Mouse (Mus musculus) heart, postnatal 0 days (tissue): ENCODE measurements around the gene Atp5g1. TPM values are rescaled to one million over a fixed set of nuclear protein-coding genes. Genes with fewer than 3 reads are reported as not detected.

Experiments used
- ATAC-seq: fragments of 200-750 bp; cut with Nextera tagmentation; 2 replicates; pipeline ENCODE4 v1.8.0; 2017; ENCODE audit warnings: low read depth, moderate number of reproducible peaks, moderate library complexity; ENCODE audit not compliant: insufficient read depth
- DNase-seq: peaks from one replicate; pipeline ENCODE4 v3.0.0-alpha.2; 2016; ENCODE audit warnings: low spot score
- H3K27ac ChIP-seq: fragments of 300-500 bp; sonication (generic); 2 replicates; pipeline ENCODE4 v1.5.1; 2014; ENCODE audit warnings: low read depth, mild to moderate bottlenecking
- H3K27me3 ChIP-seq: fragments of 300-500 bp; sonication (generic); 2 replicates; pipeline ENCODE4 v1.6.1; 2014; ENCODE audit warnings: low read length, mixed read lengths; ENCODE audit not compliant: control insufficient read depth, insufficient read depth
- H3K36me3 ChIP-seq: fragments of 300-500 bp; sonication (generic); replicated peaks from 2 replicates; pipeline ENCODE4 v1.6.1; 2014; ENCODE audit warnings: low read length, mixed read lengths; ENCODE audit not compliant: control insufficient read depth, insufficient read depth
- H3K4me1 ChIP-seq: fragments of 300-500 bp; sonication (generic); 2 replicates; pipeline ENCODE4 v1.6.1; 2014; ENCODE audit warnings: antibody characterized with exemption; ENCODE audit not compliant: control insufficient read depth, insufficient read depth
- H3K4me2 ChIP-seq: fragments of 300-500 bp; sonication (generic); 2 replicates; pipeline ENCODE4 v1.6.1; 2014; ENCODE audit warnings: low read depth, mild to moderate bottlenecking, low read length, moderate library complexity
- H3K4me3 ChIP-seq: fragments of 300-500 bp; sonication (generic); 2 replicates; pipeline ENCODE4 v1.5.1; 2014; ENCODE audit warnings: low read depth, low read length
- H3K9ac ChIP-seq: fragments of 300-500 bp; sonication (generic); replicated peaks from 2 replicates; pipeline ENCODE4 v1.6.1; 2014; ENCODE audit warnings: low read depth, low read length, mixed read lengths
- H3K9me3 ChIP-seq: fragments of 300-500 bp; sonication (generic); replicated peaks from 2 replicates; pipeline ENCODE4 v1.6.1; 2016; ENCODE audit warnings: low read length; ENCODE audit not compliant: control insufficient read depth
- CTCF ChIP-seq: IDR thresholded peaks from 2 replicates; pipeline ENCODE4 v1.5.1; 2016; ENCODE audit warnings: antibody characterized with exemption, control low read depth, low read depth
- EP300 ChIP-seq: IDR thresholded peaks from 2 replicates; pipeline ENCODE4 v1.6.1; 2016; ENCODE audit warnings: antibody characterized with exemption, low read depth
- WGBS: fragments of 180-500 bp; shearing (Covaris S2); extraction: QIAGEN DNeasy Blood & Tissue Kit; methylation state at CpG from one replicate; pipeline ENCODE4 v1.1.7; 2014; 5-methylcytosine and 5-hydroxymethylcytosine counted together
- polyA plus RNA-seq: library from polyadenylated mRNA; unstranded; fragments of >200 nt; fragmentation: Nextera tagmentation; extraction: Ambion mirVana; gene quantifications from 2 replicates; pipeline ENCODE4 v1.2.1, GENCODE M21; 2015
- total RNA-seq: library from RNA; depleted of rRNA; stranded (reverse); fragments of >200 nt; gene quantifications from 2 replicates; pipeline ENCODE4 v1.2.3, GENCODE M21; 2014; ENCODE audit warnings: low replicate concordance

Atp5g1 gene
- total and polyA plus RNA-seq, 2 experiments from 2014 or later = 4,197 to 4,840 TPM

DNA sequence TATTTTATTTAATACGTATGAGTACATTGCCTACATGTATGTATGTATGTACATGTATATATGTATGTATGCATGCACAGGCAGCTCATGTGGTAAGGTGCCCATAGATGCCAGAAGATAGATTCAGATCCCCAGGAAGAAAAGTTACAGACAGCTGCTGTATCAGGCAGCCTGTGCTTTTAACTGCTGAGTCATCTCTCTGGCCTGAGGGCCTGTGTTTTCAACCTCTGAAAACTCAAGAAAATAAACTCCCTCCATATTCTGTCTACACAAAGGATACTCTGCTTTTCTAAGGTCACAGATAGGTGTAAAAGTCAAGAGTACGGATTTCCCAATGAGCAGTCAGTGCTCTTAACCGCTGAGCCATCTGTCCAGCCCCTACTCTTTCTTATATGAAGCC, 24.6 kb downstream of the Atp5g1 start:
- DNase-seq (no peak), ATAC-seq (no peak)
- Histone ChIP-seq H3K4me1 (no peaks in the 10 kb centered on the region), H3K4me3 (no peak overlapping the region), H3K4me2 (no peak overlapping the region), H3K9me3 (no peaks in the 10 kb centered on the region), H3K27me3 (no peaks in the 10 kb centered on the region), H3K9ac (no peak overlapping the region), H3K36me3 (peaks cover 91% of the 10 kb centered on the region), H3K27ac (no peak overlapping the region)
- WGBS = 94% methylated on average over 3 of the region's 3 CpGs
- no peak for TF ChIP-seq CTCF
- TF ChIP-seq EP300 = no peak

DNA sequence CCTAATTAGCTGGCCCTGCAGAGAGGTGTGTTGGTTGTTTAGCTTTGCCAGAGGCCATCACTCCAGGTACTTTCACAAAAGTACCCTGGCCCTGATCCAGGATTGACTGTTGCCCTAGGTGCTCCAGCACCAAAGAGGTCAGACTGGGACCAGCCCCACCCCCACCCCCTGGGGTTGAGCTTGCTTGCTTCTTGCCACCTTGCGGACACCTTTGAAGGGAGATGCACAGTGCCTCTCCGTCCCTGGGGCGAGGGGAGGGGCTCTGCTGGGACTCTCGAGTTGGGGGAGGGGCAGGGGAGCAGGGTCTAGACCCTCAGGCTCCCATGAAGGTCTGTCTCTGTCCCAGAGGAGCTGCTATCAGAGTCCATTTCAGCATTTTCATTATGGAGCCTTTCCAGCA, 25.5 kb downstream of the Atp5g1 start:
- DNase-seq = no peak
- H3K4me1 ChIP-seq = no peaks in the 10 kb centered on the region
- no peak overlapping the region for H3K4me2 ChIP-seq
- H3K4me3 ChIP-seq = no peak overlapping the region
- no peaks in the 10 kb centered on the region for H3K9me3 ChIP-seq
- TF ChIP-seq EP300 = no peak
- TF ChIP-seq CTCF = no peak
- H3K27me3 ChIP-seq = no peaks in the 10 kb centered on the region
- no peak overlapping the region for H3K9ac ChIP-seq
- ATAC-seq = no peak
- H3K27ac ChIP-seq = no peak overlapping the region
- 86% methylated on average over 4 of the region's 4 CpGs for WGBS
- H3K36me3 ChIP-seq = peaks cover 82% of the 10 kb centered on the region

DNA sequence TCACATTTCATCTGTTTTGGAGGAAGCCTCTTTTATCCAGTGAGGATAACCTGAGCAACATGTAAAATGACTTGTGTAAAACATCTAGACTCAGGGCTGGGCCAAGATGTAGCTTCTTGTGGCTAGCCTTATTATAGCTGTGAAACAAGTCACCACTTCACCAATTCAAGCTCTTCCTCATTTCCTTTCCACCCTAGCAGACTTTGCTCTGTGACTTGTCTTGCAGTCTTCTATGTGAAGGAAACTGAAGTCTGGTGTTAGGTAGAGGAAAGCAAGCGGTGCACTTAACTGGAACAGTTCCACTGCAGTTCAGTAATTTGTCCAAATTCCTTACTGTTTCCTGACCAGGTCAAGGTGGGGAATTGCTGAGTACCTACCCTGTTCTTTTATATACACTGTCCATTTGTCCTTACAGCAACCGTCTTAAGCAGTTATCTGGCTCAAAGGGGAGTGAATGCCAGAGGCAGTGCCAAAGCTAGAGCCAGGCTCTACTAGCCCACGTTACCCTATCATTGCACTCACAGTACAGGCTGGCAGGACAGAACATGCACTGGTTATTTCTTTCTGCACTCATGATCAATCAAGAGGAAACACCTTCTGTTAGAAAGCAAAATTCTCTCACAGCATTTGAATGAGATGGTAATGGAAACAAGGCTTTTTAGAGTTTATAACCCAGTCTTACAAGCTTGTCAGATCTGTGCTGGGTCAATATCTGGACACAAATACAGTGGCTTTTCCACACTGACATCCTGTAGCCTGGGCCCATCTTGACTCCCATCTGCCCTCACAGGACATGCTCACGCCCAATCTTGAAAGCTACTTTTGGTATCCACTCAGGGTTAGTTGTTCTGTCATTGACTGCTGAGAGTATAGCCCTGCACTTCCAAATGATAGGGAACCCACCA, 27.7 kb downstream of the Atp5g1 start:
- Histone ChIP-seq H3K36me3 (peaks cover 75% of the 10 kb centered on the region), H3K4me1 (no peaks in the 10 kb centered on the region), H3K27ac (no peak overlapping the region), H3K9me3 (no peaks in the 10 kb centered on the region), H3K4me2 (no peak overlapping the region), H3K9ac (no peak overlapping the region), H3K4me3 (no peak overlapping the region), H3K27me3 (no peaks in the 10 kb centered on the region)
- DNase-seq (no peak), ATAC-seq (no peak)
- no peak for TF ChIP-seq CTCF
- 68% methylated on average over 4 of the region's 4 CpGs for WGBS

DNA sequence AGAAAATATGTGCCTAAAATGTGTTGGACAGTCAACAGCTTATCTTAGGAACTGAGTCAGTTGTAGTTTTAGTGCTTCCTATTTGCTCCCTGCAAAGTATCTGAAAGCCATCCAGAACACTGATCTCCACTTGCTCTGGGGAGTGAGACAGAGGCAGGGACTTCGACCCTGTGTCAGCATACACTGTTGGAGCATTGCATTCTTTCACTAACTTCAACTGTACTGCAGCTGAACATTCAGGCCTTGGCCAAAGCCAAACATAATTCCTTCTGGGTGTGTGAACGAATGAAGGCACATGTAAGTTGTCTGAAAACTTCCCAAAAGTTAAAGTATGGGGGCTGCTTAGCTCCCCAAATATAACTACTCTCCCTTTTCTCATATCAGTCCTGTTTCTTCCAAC, 28.7 kb downstream of the Atp5g1 start:
- TF ChIP-seq CTCF = no peak
- TF ChIP-seq EP300 = no peak

DNA sequence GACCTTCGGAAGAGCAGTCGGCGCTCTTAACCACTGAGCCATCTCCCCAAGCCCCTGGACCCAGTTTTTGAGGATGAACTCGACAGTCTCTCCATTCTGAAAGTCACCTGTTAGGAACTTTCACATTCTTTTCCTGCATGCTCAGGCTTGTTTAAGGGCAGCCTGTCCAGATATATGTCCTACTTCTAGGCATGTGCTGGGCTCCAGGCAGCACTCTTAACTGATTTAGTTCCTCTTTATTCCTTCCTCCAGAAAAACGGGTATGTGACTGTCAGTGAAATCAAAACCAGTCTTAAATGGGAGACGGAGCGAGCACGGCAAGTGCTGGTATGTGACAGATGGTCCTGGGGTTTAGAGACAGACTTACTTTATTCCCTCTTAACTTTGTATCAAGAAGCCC, 29.4 kb downstream of the Atp5g1 start:
- whole genome bisulfite sequencing = 83% methylated on average over 8 of the region's 8 CpGs
- ATAC-seq (no peak), DNase-seq (no peak)
- Histone ChIP-seq H3K9me3 (no peaks in the 10 kb centered on the region), H3K4me3 (no peak overlapping the region), H3K27me3 (no peaks in the 10 kb centered on the region), H3K4me1 (no peaks in the 10 kb centered on the region), H3K27ac (no peak overlapping the region), H3K36me3 (peaks cover 60% of the 10 kb centered on the region), H3K9ac (no peak overlapping the region), H3K4me2 (no peak overlapping the region)
- TF ChIP-seq CTCF = no peak
- TF ChIP-seq EP300 = no peak

More for the DNA sequence above, 28.7 kb downstream of the Atp5g1 start:
- Histone ChIP-seq H3K27ac (no peak overlapping the region), H3K9ac (no peak overlapping the region), H3K27me3 (no peaks in the 10 kb centered on the region), H3K9me3 (no peaks in the 10 kb centered on the region), H3K4me2 (no peak overlapping the region), H3K4me3 (no peak overlapping the region), H3K36me3 (peaks cover 68% of the 10 kb centered on the region), H3K4me1 (no peaks in the 10 kb centered on the region)
- DNase-seq = no peak
- ATAC-seq = no peak
- WGBS = 70% methylated on average over 2 of the region's 2 CpGs
